Mouse (Mus musculus): ENCODE results near the gene Slc25a10. TPM values are rescaled to one million over a fixed set of nuclear protein-coding genes. Genes with fewer than 3 reads are reported as not detected.

Slc25a10 gene
- polyA plus RNA-seq, 1 experiment from 2014 or later: 31.1 TPM

DNA sequence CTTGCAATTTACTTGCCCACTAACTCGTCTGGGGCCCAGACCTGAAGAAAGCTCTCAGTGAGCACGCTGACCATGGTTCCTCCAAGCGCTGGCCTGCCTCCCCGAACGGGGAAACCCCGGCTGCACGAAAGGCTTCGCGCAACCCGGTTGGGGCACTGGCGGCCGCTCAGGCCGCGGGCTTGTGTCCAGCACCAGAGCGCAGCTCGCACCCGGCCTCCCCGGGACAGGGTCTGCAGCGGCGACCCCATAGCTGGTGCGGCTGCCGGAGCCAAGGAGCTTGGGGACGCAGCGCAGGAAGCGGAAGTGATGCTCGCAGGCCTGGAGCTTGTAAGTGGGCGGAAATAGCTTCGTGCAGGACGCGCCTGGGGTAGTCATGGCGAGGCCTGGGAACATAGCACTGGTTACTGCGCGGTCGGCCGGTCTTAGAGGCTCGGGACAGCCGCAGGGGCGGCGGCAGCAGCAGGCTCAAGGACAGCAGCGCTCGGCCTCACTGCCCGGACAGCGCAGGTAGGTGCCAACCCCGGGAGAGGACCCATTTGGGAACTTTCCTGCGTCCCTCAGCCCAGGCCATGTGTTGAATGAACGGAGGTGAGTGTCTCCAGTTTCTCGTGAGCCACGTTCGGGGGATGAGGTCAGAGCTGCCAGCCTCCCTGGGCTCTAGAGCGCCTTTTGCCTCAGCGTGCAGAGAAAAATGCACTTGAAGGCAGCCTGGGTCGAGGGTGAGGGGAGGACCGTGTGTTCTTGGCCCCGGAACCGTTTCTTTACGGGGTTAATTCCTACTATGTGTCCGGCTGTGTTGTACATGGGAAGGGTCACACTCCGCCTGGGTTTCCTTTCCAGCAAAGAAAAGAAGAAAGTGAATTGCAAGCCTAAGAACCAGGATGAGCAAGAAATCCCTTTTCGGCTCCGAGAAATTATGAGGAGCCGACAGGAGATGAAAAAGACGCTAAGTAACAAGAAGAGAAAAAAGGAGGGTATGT, 33.6 kb upstream of the Slc25a10 start, which contains the start of the genes Oxld1 and Ccdc137:
Gene Oxld1, minus strand, starts transcription at position 297 of the 980 bp plus-strand sequence.
Gene Ccdc137, plus strand, starts transcription at position 344 of the 980 bp plus-strand sequence.
- ATAC-seq: peak; percentile 94
- peaks cover 37% of the 10 kb centered on the region for H3K36me3 ChIP-seq (ENCODE audit: poor library complexity, severe bottlenecking)
- WGBS: 5% methylated on average over 62 of the region's 62 CpGs
- no peaks in the 10 kb centered on the region for H3K27me3 ChIP-seq
- peak within 1 kb of the TSS; percentile 94 for H3K9ac ChIP-seq
- peak within 1 kb of the TSS; percentile 93 for H3K4me2 ChIP-seq
- H3K4me1 ChIP-seq: peaks cover 25% of the 10 kb centered on the region
- H3K9me3 ChIP-seq (replicated peaks): no peaks in the 10 kb centered on the region
- H3K27ac ChIP-seq: peak within 1 kb of the TSS; percentile 62
- H3K4me3 ChIP-seq: peak within 1 kb of the TSS; percentile 90

DNA sequence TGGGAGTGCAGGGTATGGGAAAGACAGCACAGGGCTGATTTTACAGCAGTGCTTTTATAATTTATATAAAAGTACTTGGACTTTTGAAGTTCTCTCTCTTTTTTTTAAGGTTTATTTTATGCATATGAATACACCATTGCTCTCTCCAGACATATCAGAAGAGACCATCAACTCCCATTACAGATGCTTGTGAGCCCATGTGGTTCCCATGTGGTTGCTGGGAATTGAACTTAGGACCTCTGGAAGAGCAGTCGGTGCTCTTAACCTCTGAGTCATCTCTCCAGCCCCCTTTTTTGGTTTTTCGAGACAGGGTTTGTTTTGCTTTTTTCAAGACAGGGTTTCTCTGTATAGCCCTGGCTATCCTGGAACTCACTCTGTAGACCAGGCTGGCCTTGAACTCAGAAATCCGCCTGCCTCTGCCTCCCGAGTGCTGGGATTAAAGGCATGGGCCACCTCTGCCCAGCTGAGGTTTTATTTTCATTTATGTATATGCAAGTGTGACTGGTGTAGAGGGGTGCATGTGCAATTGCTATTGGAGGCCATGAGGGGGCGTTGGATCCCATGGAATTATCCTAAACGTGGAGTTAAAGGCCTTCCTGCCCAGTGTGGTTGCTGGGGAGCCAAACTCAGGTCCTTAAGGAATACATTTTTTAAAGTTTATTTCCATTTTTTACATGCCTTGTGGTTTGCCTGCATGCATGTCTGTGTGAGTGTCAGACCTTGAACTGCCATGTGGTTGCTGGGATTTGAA, 32.6 kb upstream of the Slc25a10 start:
- Histone ChIP-seq H3K4me2 (peak overlapping the region; percentile 93), H3K36me3 (ENCODE audit: poor library complexity, severe bottlenecking) (peaks cover 46% of the 10 kb centered on the region), H3K4me3 (peak overlapping the region; percentile 90), H3K4me1 (peaks cover 25% of the 10 kb centered on the region), H3K27ac (no peak overlapping the region), H3K9ac (peak overlapping the region; percentile 94), H3K27me3 (no peaks in the 10 kb centered on the region), H3K9me3 (replicated peaks) (no peaks in the 10 kb centered on the region)
- WGBS: 70% methylated on average over 6 of the region's 6 CpGs
- no peak for ATAC-seq

DNA sequence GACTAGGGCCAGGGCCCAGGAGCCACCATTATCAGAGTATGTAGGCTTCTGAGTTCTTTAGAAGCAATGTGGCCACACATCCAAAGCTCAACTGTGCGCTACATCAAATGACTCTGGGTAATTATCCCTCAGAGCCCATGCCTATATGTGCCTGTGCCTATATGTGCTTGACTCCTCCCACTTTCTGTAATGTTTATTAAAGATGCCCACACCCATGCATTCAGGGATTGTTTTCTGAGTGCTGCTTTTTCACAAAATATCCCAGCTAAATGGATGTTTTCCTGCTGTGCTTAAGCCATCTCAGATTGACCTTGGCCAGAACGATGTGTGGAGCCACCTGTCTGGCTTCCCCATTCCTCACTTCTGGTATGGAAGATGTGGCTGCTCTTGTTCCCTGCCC, 28.1 kb upstream of the Slc25a10 start:
- WGBS: 93% methylated on average over 2 of the region's 2 CpGs
- H3K27ac ChIP-seq: no peak overlapping the region

DNA sequence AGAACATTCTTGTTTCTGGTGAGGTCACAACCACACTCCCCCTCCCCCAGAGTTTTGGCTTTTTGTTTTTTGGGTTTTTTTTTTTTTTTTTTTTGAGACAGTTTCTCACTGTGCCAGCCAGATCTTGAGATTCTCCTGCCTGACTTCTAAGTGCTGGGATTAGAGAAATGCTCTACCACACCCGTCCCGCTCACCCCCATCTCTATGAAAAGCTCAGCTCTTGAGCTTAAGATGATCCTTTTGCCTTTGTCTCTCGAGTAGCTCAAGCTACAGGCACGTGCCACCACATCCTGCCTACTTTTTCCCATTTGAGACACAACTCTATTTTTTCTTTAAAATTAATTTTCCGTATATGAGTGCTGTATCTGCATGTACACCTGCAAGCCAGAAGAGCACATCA, 27.3 kb upstream of the Slc25a10 start:
- H3K36me3 ChIP-seq (ENCODE audit: poor library complexity, severe bottlenecking): peaks cover 62% of the 10 kb centered on the region
- no peak overlapping the region for H3K4me2 ChIP-seq
- peaks cover 32% of the 10 kb centered on the region for H3K4me1 ChIP-seq
- H3K9me3 ChIP-seq (replicated peaks): no peaks in the 10 kb centered on the region
- no peak for ATAC-seq
- no peak overlapping the region for H3K27ac ChIP-seq
- no peaks in the 10 kb centered on the region for H3K27me3 ChIP-seq
- WGBS: 80% methylated on average over 5 of the region's 5 CpGs
- no peak overlapping the region for H3K9ac ChIP-seq
- no peak overlapping the region for H3K4me3 ChIP-seq

More for the DNA sequence above, 28.1 kb upstream of the Slc25a10 start:
- H3K27me3 ChIP-seq: no peaks in the 10 kb centered on the region
- H3K36me3 ChIP-seq (ENCODE audit: poor library complexity, severe bottlenecking): peaks cover 61% of the 10 kb centered on the region
- ATAC-seq: no peak
- H3K4me1 ChIP-seq: peaks cover 32% of the 10 kb centered on the region
- no peaks in the 10 kb centered on the region for H3K9me3 ChIP-seq (replicated peaks)
- H3K9ac ChIP-seq: no peak overlapping the region
- H3K4me2 ChIP-seq: no peak overlapping the region
- H3K4me3 ChIP-seq: no peak overlapping the region

DNA sequence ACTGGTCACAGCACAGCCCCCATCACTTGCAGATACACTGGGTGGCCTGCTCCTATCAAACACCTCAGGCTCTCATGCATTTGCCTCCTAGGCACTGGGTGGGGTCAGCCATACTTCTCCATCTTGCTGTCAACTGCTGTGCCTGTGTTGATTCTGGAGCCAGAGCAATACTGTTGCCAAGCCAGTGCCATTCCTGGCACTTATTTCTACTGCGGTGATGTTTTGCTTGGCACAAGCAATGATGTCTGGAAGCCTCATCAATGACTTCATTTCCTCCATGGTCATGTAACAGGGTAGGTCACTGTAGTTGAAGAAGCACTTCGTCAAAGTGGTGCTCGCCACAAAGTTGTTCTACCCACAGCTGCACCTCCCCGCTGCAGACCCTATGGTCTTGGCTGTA, 26.1 kb upstream of the Slc25a10 start:
- H3K4me2 ChIP-seq: peak overlapping the region; percentile 93
- no peak for ATAC-seq
- no peaks in the 10 kb centered on the region for H3K27me3 ChIP-seq
- peaks cover 65% of the 10 kb centered on the region for H3K36me3 ChIP-seq (ENCODE audit: poor library complexity, severe bottlenecking)
- H3K27ac ChIP-seq: no peak overlapping the region
- 92% methylated on average over 4 of the region's 4 CpGs for WGBS
- peak overlapping the region; percentile 95; the same call in 1 of the 2 replicates for H3K4me3 ChIP-seq
- H3K9ac ChIP-seq: 0 out of 2 replicates have a peak overlapping the region, but pooled peaks have one; percentile 96
- no peaks in the 10 kb centered on the region for H3K9me3 ChIP-seq (replicated peaks)
- peaks cover 27% of the 10 kb centered on the region for H3K4me1 ChIP-seq

DNA sequence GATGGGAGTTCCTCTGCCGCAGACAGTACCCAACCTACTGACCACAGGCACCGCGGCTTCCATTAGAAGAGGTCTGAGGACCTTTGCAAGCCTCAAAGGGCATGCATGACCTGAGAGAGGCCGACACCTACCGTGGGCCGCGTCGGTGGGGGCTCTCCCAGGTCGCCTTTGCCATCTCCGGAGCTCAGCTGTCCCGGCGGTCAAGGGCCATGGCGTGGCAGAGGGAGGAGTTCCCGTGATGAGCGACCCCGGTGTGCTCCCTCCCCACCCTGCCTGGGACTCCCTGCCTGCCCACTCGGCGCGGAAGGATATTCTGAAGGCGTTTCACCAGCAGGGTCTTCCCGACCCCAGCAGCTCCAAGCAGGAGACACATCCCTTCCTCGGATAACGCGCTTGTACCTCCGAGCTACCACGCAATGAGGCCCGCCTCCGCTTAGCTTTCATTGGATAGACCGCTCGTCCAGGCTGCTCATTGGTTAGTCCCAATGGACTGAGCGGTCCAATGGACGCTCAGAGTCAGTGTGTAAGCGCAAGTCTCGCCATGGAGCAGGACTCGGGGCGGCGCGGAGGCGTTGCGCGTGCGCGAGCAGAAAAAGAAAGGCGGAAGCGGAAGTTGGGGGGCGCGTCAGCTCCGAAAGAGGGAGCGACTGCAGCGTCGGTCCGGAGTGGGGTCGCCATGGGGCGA, 24.4 kb upstream of the Slc25a10 start, which contains the start of gene Arl16:
Gene Arl16, minus strand, starts transcription at position 557 of the 685 bp plus-strand sequence.
- H3K9me3 ChIP-seq (replicated peaks): no peaks in the 10 kb centered on the region
- peaks cover 65% of the 10 kb centered on the region for H3K36me3 ChIP-seq (ENCODE audit: poor library complexity, severe bottlenecking)
- ATAC-seq: peak; percentile 100

DNA sequence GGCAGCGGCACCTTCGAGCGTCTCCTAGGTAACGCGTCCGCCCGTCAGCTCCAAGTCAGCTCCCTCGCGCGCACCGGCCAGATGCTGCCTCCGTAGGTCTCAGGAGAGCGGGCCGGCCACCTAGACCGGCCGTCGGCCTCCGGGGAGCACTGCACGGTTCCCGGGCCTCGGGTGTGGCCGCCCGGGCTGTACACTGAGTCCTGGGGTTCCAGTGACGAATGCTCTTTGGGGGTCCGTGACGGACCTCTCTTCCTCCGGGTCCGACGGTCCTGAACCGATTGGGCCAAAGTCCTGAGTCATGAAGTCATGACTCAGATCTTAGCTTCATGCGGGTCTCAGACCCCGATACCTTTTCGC, 23.9 kb upstream of the Slc25a10 start:
- peak; percentile 71 for ATAC-seq
- H3K9me3 ChIP-seq (replicated peaks): no peaks in the 10 kb centered on the region
- H3K27ac ChIP-seq: peak overlapping the region; percentile 15; the same call in 1 of the 2 replicates
- H3K27me3 ChIP-seq: no peaks in the 10 kb centered on the region
- peaks cover 27% of the 10 kb centered on the region for H3K4me1 ChIP-seq
- H3K4me3 ChIP-seq: peak overlapping the region; percentile 95
- H3K9ac ChIP-seq: peak overlapping the region; percentile 91
- peak overlapping the region; percentile 93 for H3K4me2 ChIP-seq
- H3K36me3 ChIP-seq (ENCODE audit: poor library complexity, severe bottlenecking): peaks cover 65% of the 10 kb centered on the region
- 2% methylated on average over 33 of the region's 33 CpGs for whole genome bisulfite sequencing

More for the DNA sequence above, 24.4 kb upstream of the Slc25a10 start, which contains the start of gene Arl16:
- H3K4me2 ChIP-seq: peak within 1 kb of the TSS; percentile 93
- no peaks in the 10 kb centered on the region for H3K27me3 ChIP-seq
- under 1% methylated on average over 54 of the region's 54 CpGs for WGBS
- H3K4me3 ChIP-seq: peak within 1 kb of the TSS; percentile 95
- H3K4me1 ChIP-seq: peaks cover 27% of the 10 kb centered on the region
- peak within 1 kb of the TSS; percentile 96 for H3K9ac ChIP-seq
- H3K27ac ChIP-seq: peak within 1 kb of the TSS; percentile 79

DNA sequence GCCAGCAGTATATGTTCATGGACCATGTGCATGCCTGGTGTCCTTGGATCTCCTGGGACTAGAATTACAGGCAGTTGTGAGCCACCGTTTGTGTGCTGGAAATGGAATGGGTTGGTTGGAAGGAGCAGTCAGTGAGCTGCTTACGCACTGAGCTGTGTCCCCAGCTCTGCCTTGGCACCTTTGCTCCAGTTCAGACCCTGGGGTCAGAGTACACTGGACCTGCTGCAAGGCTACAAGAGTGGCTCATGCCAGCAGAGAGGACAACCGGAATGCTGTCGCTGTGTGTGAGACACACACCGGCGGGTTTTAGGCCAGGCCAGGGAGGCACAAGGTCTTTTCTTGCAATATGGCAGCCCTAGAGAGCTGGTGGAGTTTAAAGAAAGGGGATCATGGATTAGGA, 19.6 kb upstream of the Slc25a10 start:
- Histone ChIP-seq H3K27ac (no peak overlapping the region), H3K4me2 (no peak overlapping the region), H3K4me1 (peaks cover 15% of the 10 kb centered on the region), H3K27me3 (no peaks in the 10 kb centered on the region), H3K9ac (peak overlapping the region; percentile 21; the same call in 1 of the 2 replicates), H3K9me3 (replicated peaks) (no peaks in the 10 kb centered on the region), H3K4me3 (no peak overlapping the region), H3K36me3 (ENCODE audit: poor library complexity, severe bottlenecking) (peaks cover 79% of the 10 kb centered on the region)
- 97% methylated on average over 6 of the region's 6 CpGs for WGBS
- no peak for ATAC-seq

DNA sequence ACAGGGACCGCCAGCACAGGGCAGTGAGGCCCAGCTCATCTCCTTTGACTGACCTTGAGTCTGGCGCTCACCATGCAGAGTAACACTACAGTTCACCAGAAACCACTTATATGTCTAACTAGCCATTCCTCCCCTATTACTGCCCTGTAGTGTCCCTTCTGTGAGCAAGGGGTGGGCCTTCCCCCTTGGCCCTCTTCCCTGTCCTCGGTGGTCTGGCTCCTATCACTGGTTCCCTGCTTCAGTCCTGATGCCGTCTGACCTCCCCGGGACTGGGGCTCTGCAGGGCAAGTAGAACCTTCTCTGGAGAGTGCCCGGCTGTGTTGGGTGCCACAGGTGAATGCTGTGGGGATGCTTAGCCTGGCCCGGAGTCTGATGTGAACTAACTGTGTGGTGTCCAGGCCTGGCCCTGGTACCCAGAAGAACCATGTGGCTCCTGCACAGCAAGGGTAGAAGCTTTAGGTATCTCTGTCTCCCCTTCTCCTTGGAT, 8.1 kb upstream of the Slc25a10 start:
- H3K27me3 ChIP-seq: no peaks in the 10 kb centered on the region
- H3K4me3 ChIP-seq: peak overlapping the region; percentile 98
- no peak for ATAC-seq
- H3K4me1 ChIP-seq: peaks cover 22% of the 10 kb centered on the region
- H3K4me2 ChIP-seq: peak overlapping the region; percentile 95
- WGBS: 90% methylated on average over 7 of the region's 7 CpGs
- H3K9ac ChIP-seq: peak overlapping the region; percentile 95; the same call in 1 of the 2 replicates
- H3K9me3 ChIP-seq (replicated peaks): no peaks in the 10 kb centered on the region
- peak overlapping the region; percentile 88 for H3K27ac ChIP-seq
- peaks cover 80% of the 10 kb centered on the region for H3K36me3 ChIP-seq (ENCODE audit: poor library complexity, severe bottlenecking)

DNA sequence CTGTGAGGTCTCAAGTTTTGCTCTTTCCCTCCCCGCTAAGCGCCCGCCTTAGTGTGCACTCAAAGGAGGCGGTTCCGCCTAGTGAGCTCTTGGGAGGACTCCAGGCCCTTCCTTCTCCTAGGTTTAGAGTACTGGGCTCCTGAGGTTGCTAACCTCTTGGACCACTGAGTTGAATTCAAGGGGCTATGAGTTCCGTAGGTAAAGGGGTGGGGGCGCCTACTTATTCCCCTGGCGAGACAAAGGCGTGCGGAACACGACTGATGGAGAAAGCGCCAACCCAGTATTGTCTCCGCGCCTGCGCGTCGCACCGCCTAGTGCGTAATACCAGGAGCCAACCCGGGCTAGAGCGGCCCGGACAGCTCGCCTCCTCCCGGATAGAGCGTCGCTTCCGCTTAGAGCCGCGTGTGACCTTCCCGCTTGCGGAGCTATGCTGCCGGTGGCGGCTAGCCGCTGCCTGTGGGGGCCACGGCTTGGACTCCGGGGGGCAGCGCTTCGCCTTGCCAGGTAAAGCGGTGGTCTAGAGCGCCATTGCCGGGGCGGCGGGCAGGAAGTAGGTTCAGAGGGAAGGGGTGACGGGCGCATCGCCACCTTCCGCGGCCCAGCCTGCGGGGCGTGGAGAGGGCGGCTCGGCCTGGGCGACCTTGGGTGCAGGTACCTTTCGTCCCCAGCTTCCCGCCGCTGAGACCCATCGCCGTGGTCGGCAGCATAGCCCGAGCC, 7.2 kb upstream of the Slc25a10 start, which contains the start of gene Mrpl12:
Gene Mrpl12, plus strand, starts transcription at position 349 of the 717 bp plus-strand sequence.
- under 1% methylated on average over 60 of the region's 60 CpGs for WGBS
- peaks cover 77% of the 10 kb centered on the region for H3K36me3 ChIP-seq (ENCODE audit: poor library complexity, severe bottlenecking)
- peak; percentile 97 for ATAC-seq
- H3K27me3 ChIP-seq: no peaks in the 10 kb centered on the region
- H3K27ac ChIP-seq: peak within 1 kb of the TSS; percentile 88
- H3K4me2 ChIP-seq: peak within 1 kb of the TSS; percentile 95
- H3K4me1 ChIP-seq: peaks cover 25% of the 10 kb centered on the region
- H3K4me3 ChIP-seq: peak within 1 kb of the TSS; percentile 98
- H3K9me3 ChIP-seq (replicated peaks): no peaks in the 10 kb centered on the region
- peak within 1 kb of the TSS; percentile 95 for H3K9ac ChIP-seq
